Mouse (Mus musculus) liver, postnatal 0 days (tissue): ENCODE results near the gene Agtpbp1.

Experiments used
- CTCF ChIP-seq: sonication (generic); IDR thresholded peaks from 2 replicates; pipeline ENCODE4 v1.5.1; 2016; ENCODE audit warnings: antibody characterized with exemption, low read depth
- EP300 ChIP-seq: IDR thresholded peaks from 2 replicates; pipeline ENCODE4 v1.6.1; 2016; ENCODE audit warnings: antibody characterized with exemption, low read depth, mild to moderate bottlenecking

- no peak for TF ChIP-seq EP300
- TF ChIP-seq CTCF = no peak
These were observed 20.5 kb downstream of the Agtpbp1 start for GRCm38 (mm10) chr13:59564505-59564904.
